Mouse (Mus musculus): ENCODE results near the gene Ormdl3. TPM values are rescaled to one million over a fixed set of nuclear protein-coding genes. Genes with fewer than 3 reads are reported as not detected.

The Ormdl3 gene
- polyA plus RNA-seq, 1 experiment from 2014 or later, result 8.5 TPM

- H3K4me2 ChIP-seq (ENCODE audit: low read length), result no peak overlapping the region
- peaks cover 9% of the 10 kb centered on the region; the same call in 1 of the 2 replicates for H3K27me3 ChIP-seq (replicated peaks; ENCODE audit: control insufficient read depth, insufficient read depth, low read length)
- no peaks in the 10 kb centered on the region for H3K36me3 ChIP-seq (ENCODE audit: control insufficient read depth, insufficient read depth, low read length)
Observed at GRCm38 (mm10) chr11:98595473-98595872, 8.3 kb upstream of the Ormdl3 start.

GRCm38 (mm10) chr11:98595021-98595420 lies 7.9 kb upstream of the Ormdl3 start:
- H3K4me1 ChIP-seq (replicated peaks; ENCODE audit: control insufficient read depth, insufficient read depth, low read length), result peaks cover 11% of the 10 kb centered on the region
- no peak overlapping the region for H3K4me2 ChIP-seq (ENCODE audit: low read length)
- 73% methylated on average over 6 of the region's 6 CpGs for WGBS
- no peak overlapping the region for H3K4me3 ChIP-seq (ENCODE audit: low read depth, low read length)
- H3K36me3 ChIP-seq (ENCODE audit: control insufficient read depth, insufficient read depth, low read length), result no peaks in the 10 kb centered on the region
- DNase-seq (ENCODE audit: low spot score) (no peak), ATAC-seq (replicated peaks; ENCODE audit: low FRiP score, low TSS enrichment, low read depth) (no peak)
- no peaks in the 10 kb centered on the region for H3K9me3 ChIP-seq (ENCODE audit: control insufficient read depth, low read length)
- no peak overlapping the region for H3K27ac ChIP-seq (ENCODE audit: low read depth)
- no peak overlapping the region for H3K9ac ChIP-seq (ENCODE audit: low read length)
- peaks cover 9% of the 10 kb centered on the region; the same call in 1 of the 2 replicates for H3K27me3 ChIP-seq (replicated peaks; ENCODE audit: control insufficient read depth, insufficient read depth, low read length)

More at GRCm38 (mm10) chr11:98595473-98595872, 8.3 kb upstream of the Ormdl3 start:
- DNase-seq (ENCODE audit: low spot score) (no peak), ATAC-seq (replicated peaks; ENCODE audit: low FRiP score, low TSS enrichment, low read depth) (no peak)
- no peaks in the 10 kb centered on the region for H3K9me3 ChIP-seq (ENCODE audit: control insufficient read depth, low read length)
- H3K27ac ChIP-seq (ENCODE audit: low read depth), result no peak overlapping the region
- H3K4me1 ChIP-seq (replicated peaks; ENCODE audit: control insufficient read depth, insufficient read depth, low read length), result peaks cover 11% of the 10 kb centered on the region
- no peak overlapping the region for H3K4me3 ChIP-seq (ENCODE audit: low read depth, low read length)
- no peak overlapping the region for H3K9ac ChIP-seq (ENCODE audit: low read length)
- 74% methylated on average over 10 of the region's 10 CpGs for WGBS

- Histone ChIP-seq H3K27ac (ENCODE audit: low read depth) (no peak overlapping the region), H3K4me3 (ENCODE audit: low read depth, low read length) (no peak overlapping the region), H3K4me2 (ENCODE audit: low read length) (no peak overlapping the region), H3K4me1 (replicated peaks; ENCODE audit: control insufficient read depth, insufficient read depth, low read length) (peaks cover 33% of the 10 kb centered on the region), H3K9ac (ENCODE audit: low read length) (no peak overlapping the region), H3K9me3 (ENCODE audit: control insufficient read depth, low read length) (no peaks in the 10 kb centered on the region), H3K36me3 (ENCODE audit: control insufficient read depth, insufficient read depth, low read length) (no peaks in the 10 kb centered on the region), H3K27me3 (replicated peaks; ENCODE audit: control insufficient read depth, insufficient read depth, low read length) (no peaks in the 10 kb centered on the region)
- 59% methylated on average over 19 of the region's 19 CpGs for WGBS
- ATAC-seq (replicated peaks; ENCODE audit: low FRiP score, low TSS enrichment, low read depth), result no peak
- DNase-seq (ENCODE audit: low spot score), result no peak
Observed at GRCm38 (mm10) chr11:98590548-98591445, 3.6 kb upstream of the Ormdl3 start.

- Histone ChIP-seq H3K27ac (ENCODE audit: low read depth) (no peak overlapping the region; the same call in 1 of the 2 replicates), H3K4me2 (ENCODE audit: low read length) (no peak overlapping the region), H3K4me3 (ENCODE audit: low read depth, low read length) (no peak overlapping the region), H3K4me1 (replicated peaks; ENCODE audit: control insufficient read depth, insufficient read depth, low read length) (peaks cover 43% of the 10 kb centered on the region), H3K9me3 (ENCODE audit: control insufficient read depth, low read length) (no peaks in the 10 kb centered on the region), H3K9ac (ENCODE audit: low read length) (no peak overlapping the region), H3K36me3 (ENCODE audit: control insufficient read depth, insufficient read depth, low read length) (no peaks in the 10 kb centered on the region), H3K27me3 (replicated peaks; ENCODE audit: control insufficient read depth, insufficient read depth, low read length) (no peaks in the 10 kb centered on the region)
- DNase-seq (ENCODE audit: low spot score) (no peak), ATAC-seq (replicated peaks; ENCODE audit: low FRiP score, low TSS enrichment, low read depth) (no peak)
- WGBS, result 84% methylated on average over 8 of the region's 8 CpGs
Observed at GRCm38 (mm10) chr11:98589306-98589705, 2.1 kb upstream of the Ormdl3 start.

- Histone ChIP-seq H3K4me3 (ENCODE audit: low read depth, low read length) (no peak overlapping the region), H3K9ac (ENCODE audit: low read length) (no peak overlapping the region), H3K4me1 (replicated peaks; ENCODE audit: control insufficient read depth, insufficient read depth, low read length) (peaks cover 43% of the 10 kb centered on the region), H3K36me3 (ENCODE audit: control insufficient read depth, insufficient read depth, low read length) (no peaks in the 10 kb centered on the region), H3K9me3 (ENCODE audit: control insufficient read depth, low read length) (no peaks in the 10 kb centered on the region), H3K4me2 (ENCODE audit: low read length) (peak overlapping the region; percentile 59; the same call in 1 of the 2 replicates), H3K27ac (ENCODE audit: low read depth) (peak overlapping the region; percentile 7; the same call in 1 of the 2 replicates), H3K27me3 (replicated peaks; ENCODE audit: control insufficient read depth, insufficient read depth, low read length) (no peaks in the 10 kb centered on the region)
- 63% methylated on average over 6 of the region's 6 CpGs for WGBS
- DNase-seq (ENCODE audit: low spot score) (no peak), ATAC-seq (replicated peaks; ENCODE audit: low FRiP score, low TSS enrichment, low read depth) (no peak)
Observed at GRCm38 (mm10) chr11:98588833-98589281, 1.7 kb upstream of the Ormdl3 start.

- Histone ChIP-seq H3K36me3 (ENCODE audit: control insufficient read depth, insufficient read depth, low read length) (peaks cover 6% of the 10 kb centered on the region), H3K4me1 (replicated peaks; ENCODE audit: control insufficient read depth, insufficient read depth, low read length) (peaks cover 43% of the 10 kb centered on the region), H3K27ac (ENCODE audit: low read depth) (peak overlapping the region; percentile 84), H3K9me3 (ENCODE audit: control insufficient read depth, low read length) (no peaks in the 10 kb centered on the region), H3K9ac (ENCODE audit: low read length) (peak overlapping the region; percentile 29), H3K4me2 (ENCODE audit: low read length) (peak overlapping the region; percentile 59), H3K4me3 (ENCODE audit: low read depth, low read length) (peak overlapping the region; percentile 83), H3K27me3 (replicated peaks; ENCODE audit: control insufficient read depth, insufficient read depth, low read length) (no peaks in the 10 kb centered on the region)
- 5% methylated on average over 20 of the region's 20 CpGs for WGBS
- DNase-seq (ENCODE audit: low spot score) (peak; percentile 91), ATAC-seq (replicated peaks; ENCODE audit: low FRiP score, low TSS enrichment, low read depth) (peak; percentile 59)
Observed at GRCm38 (mm10) chr11:98587684-98588546, 747 bp upstream of the Ormdl3 start.

- no peaks in the 10 kb centered on the region for H3K27me3 ChIP-seq (replicated peaks; ENCODE audit: control insufficient read depth, insufficient read depth, low read length)
- WGBS, result 2% methylated on average over 22 of the region's 22 CpGs
- H3K4me1 ChIP-seq (replicated peaks; ENCODE audit: control insufficient read depth, insufficient read depth, low read length), result peaks cover 40% of the 10 kb centered on the region
- H3K36me3 ChIP-seq (ENCODE audit: control insufficient read depth, insufficient read depth, low read length), result peaks cover 15% of the 10 kb centered on the region
- H3K9me3 ChIP-seq (ENCODE audit: control insufficient read depth, low read length), result no peaks in the 10 kb centered on the region
- H3K4me3 ChIP-seq (ENCODE audit: low read depth, low read length), result peak overlapping the region; percentile 83
- peak overlapping the region; percentile 73 for H3K9ac ChIP-seq (ENCODE audit: low read length)
- peak overlapping the region; percentile 59 for H3K4me2 ChIP-seq (ENCODE audit: low read length)
- DNase-seq (ENCODE audit: low spot score) (peak; percentile 71), ATAC-seq (replicated peaks; ENCODE audit: low FRiP score, low TSS enrichment, low read depth) (peak; percentile 26)
- H3K27ac ChIP-seq (ENCODE audit: low read depth), result peak overlapping the region; percentile 84; the same call in 1 of the 2 replicates
Observed at GRCm38 (mm10) chr11:98586087-98586891, 879 bp downstream of the Ormdl3 start.
